Mouse (Mus musculus) cerebellum, adult 2 months (tissue): ENCODE results near the gene Tbl1xr1.

Experiments used
- CTCF ChIP-seq: fragments of 200-500 bp; IDR thresholded peaks from 2 replicates; pipeline ENCODE4 v1.5.1; 2011; ENCODE audit warnings: low read depth, mild to moderate bottlenecking, control low read depth, low read length, moderate library complexity, borderline replicate concordance; ENCODE audit not compliant: insufficient read depth
- POLR2A ChIP-seq: fragments of 200-500 bp; IDR thresholded peaks from 2 replicates; pipeline ENCODE4 v1.6.1; 2011; ENCODE audit warnings: low read length, control low read depth, borderline replicate concordance; ENCODE audit not compliant: insufficient read depth

GRCm38 (mm10) chr3:22115678-22116077 is 39.2 kb downstream of the Tbl1xr1 start:
- no peak for TF ChIP-seq CTCF
- no peak for TF ChIP-seq POLR2A
